Mouse (Mus musculus) cortical plate, adult 2 months (tissue): ENCODE measurements around the gene Tek.

ENCODE experiments used
- CTCF ChIP-seq: fragments of 200-500 bp; IDR thresholded peaks from 2 replicates; pipeline ENCODE4 v1.5.1; 2011; ENCODE audit warnings: mild to moderate bottlenecking, control low read depth, low read length; ENCODE audit not compliant: insufficient read depth; ENCODE audit errors: extremely low read depth
- POLR2A ChIP-seq: fragments of 200-500 bp; IDR thresholded peaks from 2 replicates; pipeline ENCODE4 v1.6.1; 2011; ENCODE audit warnings: mild to moderate bottlenecking, low read length, control low read depth; ENCODE audit not compliant: insufficient read depth; ENCODE audit errors: extremely low read depth

GRCm38 (mm10) chr4:94810616-94811015, 71.5 kb downstream of the Tek start:
- no peak for TF ChIP-seq POLR2A
- TF ChIP-seq CTCF = no peak
